Mouse (Mus musculus): ENCODE measurements around the gene Pclo.

- no peak for TF ChIP-seq CTCF (IDR thresholded peaks at IDR 0.05; ENCODE audit: extremely low read depth, insufficient read length, insufficient replicate concordance, low read depth, low read length)
- TF ChIP-seq POLR2A (IDR thresholded peaks at IDR 0.05; ENCODE audit: low read depth, low read length) = no peak
Observed at GRCm38 (mm10) chr5:14853650-14854049, 338.9 kb downstream of the Pclo start.

Measured in small intestine, adult 2 months (tissue).